Mouse (Mus musculus): Measurements from ENCODE around the gene Ntng1. TPM values are rescaled to one million over a fixed set of nuclear protein-coding genes. Genes with fewer than 3 reads are reported as not detected.

Gene Ntng1
- polyA plus RNA-seq, 1 experiment: 1.6 TPM

GRCm38 (mm10) chr3:109975106-109975505 is 168.7 kb downstream of the Ntng1 start:
- Histone ChIP-seq H3K27me3 (ENCODE audit: control insufficient read depth, insufficient read depth, low read length, poor library complexity, severe bottlenecking) (no peaks in the 10 kb centered on the region), H3K36me3 (ENCODE audit: control insufficient read depth, insufficient read depth, low read length, poor library complexity, severe bottlenecking) (no peaks in the 10 kb centered on the region), H3K4me3 (ENCODE audit: low read depth, low read length) (no peak overlapping the region), H3K27ac (ENCODE audit: insufficient read depth, low read length) (no peak overlapping the region), H3K9me3 (replicated peaks; ENCODE audit: control insufficient read depth, insufficient read depth, low read length, poor library complexity, severe bottlenecking) (no peaks in the 10 kb centered on the region), H3K9ac (ENCODE audit: low read depth, poor library complexity, severe bottlenecking) (no peak overlapping the region), H3K4me1 (ENCODE audit: control insufficient read depth, insufficient read depth, low read length) (no peaks in the 10 kb centered on the region)
- TF ChIP-seq POLR2A (IDR thresholded peaks at IDR 0.05; ENCODE audit: insufficient read depth, low read length) (no peak), EP300 (IDR thresholded peaks at IDR 0.05; ENCODE audit: insufficient read depth, low read depth, low read length) (no peak), CTCF (IDR thresholded peaks at IDR 0.05; ENCODE audit: low read depth, low read length) (no peak)

- Histone ChIP-seq H3K4me1 (ENCODE audit: control insufficient read depth, insufficient read depth, low read length) (no peaks in the 10 kb centered on the region), H3K4me3 (ENCODE audit: low read depth, low read length) (no peak overlapping the region), H3K9ac (ENCODE audit: low read depth, poor library complexity, severe bottlenecking) (no peak overlapping the region), H3K9me3 (replicated peaks; ENCODE audit: control insufficient read depth, insufficient read depth, low read length, poor library complexity, severe bottlenecking) (no peaks in the 10 kb centered on the region), H3K36me3 (ENCODE audit: control insufficient read depth, insufficient read depth, low read length, poor library complexity, severe bottlenecking) (no peaks in the 10 kb centered on the region), H3K27me3 (ENCODE audit: control insufficient read depth, insufficient read depth, low read length, poor library complexity, severe bottlenecking) (no peaks in the 10 kb centered on the region), H3K27ac (ENCODE audit: insufficient read depth, low read length) (no peak overlapping the region)
- TF ChIP-seq CTCF (IDR thresholded peaks at IDR 0.05; ENCODE audit: low read depth, low read length) (no peak), EP300 (IDR thresholded peaks at IDR 0.05; ENCODE audit: insufficient read depth, low read depth, low read length) (no peak), POLR2A (IDR thresholded peaks at IDR 0.05; ENCODE audit: insufficient read depth, low read length) (no peak)
Observed at GRCm38 (mm10) chr3:109971465-109971864, 172.3 kb downstream of the Ntng1 start.

GRCm38 (mm10) chr3:109970181-109970580 is 173.6 kb downstream of the Ntng1 start:
- Histone ChIP-seq H3K9ac (ENCODE audit: low read depth, poor library complexity, severe bottlenecking) (no peak overlapping the region), H3K9me3 (replicated peaks; ENCODE audit: control insufficient read depth, insufficient read depth, low read length, poor library complexity, severe bottlenecking) (no peaks in the 10 kb centered on the region), H3K4me1 (ENCODE audit: control insufficient read depth, insufficient read depth, low read length) (no peaks in the 10 kb centered on the region), H3K27me3 (ENCODE audit: control insufficient read depth, insufficient read depth, low read length, poor library complexity, severe bottlenecking) (no peaks in the 10 kb centered on the region), H3K36me3 (ENCODE audit: control insufficient read depth, insufficient read depth, low read length, poor library complexity, severe bottlenecking) (no peaks in the 10 kb centered on the region), H3K27ac (ENCODE audit: insufficient read depth, low read length) (no peak overlapping the region), H3K4me3 (ENCODE audit: low read depth, low read length) (no peak overlapping the region)
- TF ChIP-seq EP300 (IDR thresholded peaks at IDR 0.05; ENCODE audit: insufficient read depth, low read depth, low read length) (no peak), CTCF (IDR thresholded peaks at IDR 0.05; ENCODE audit: low read depth, low read length) (no peak), POLR2A (IDR thresholded peaks at IDR 0.05; ENCODE audit: insufficient read depth, low read length) (no peak)

GRCm38 (mm10) chr3:109962631-109963030 is 181.2 kb downstream of the Ntng1 start:
- Histone ChIP-seq H3K27me3 (ENCODE audit: control insufficient read depth, insufficient read depth, low read length, poor library complexity, severe bottlenecking) (no peaks in the 10 kb centered on the region), H3K36me3 (ENCODE audit: control insufficient read depth, insufficient read depth, low read length, poor library complexity, severe bottlenecking) (no peaks in the 10 kb centered on the region), H3K4me3 (ENCODE audit: low read depth, low read length) (no peak overlapping the region), H3K9me3 (replicated peaks; ENCODE audit: control insufficient read depth, insufficient read depth, low read length, poor library complexity, severe bottlenecking) (no peaks in the 10 kb centered on the region), H3K4me1 (ENCODE audit: control insufficient read depth, insufficient read depth, low read length) (no peaks in the 10 kb centered on the region), H3K9ac (ENCODE audit: low read depth, poor library complexity, severe bottlenecking) (no peak overlapping the region), H3K27ac (ENCODE audit: insufficient read depth, low read length) (no peak overlapping the region)
- TF ChIP-seq CTCF (IDR thresholded peaks at IDR 0.05; ENCODE audit: low read depth, low read length) (no peak), EP300 (IDR thresholded peaks at IDR 0.05; ENCODE audit: insufficient read depth, low read depth, low read length) (no peak), POLR2A (IDR thresholded peaks at IDR 0.05; ENCODE audit: insufficient read depth, low read length) (no peak)

- H3K9ac ChIP-seq (ENCODE audit: low read depth, poor library complexity, severe bottlenecking): no peak overlapping the region
- no peak overlapping the region for H3K27ac ChIP-seq (ENCODE audit: insufficient read depth, low read length)
- H3K9me3 ChIP-seq (replicated peaks; ENCODE audit: control insufficient read depth, insufficient read depth, low read length, poor library complexity, severe bottlenecking): no peaks in the 10 kb centered on the region
- H3K4me1 ChIP-seq (ENCODE audit: control insufficient read depth, insufficient read depth, low read length): no peaks in the 10 kb centered on the region
- no peak overlapping the region for H3K4me3 ChIP-seq (ENCODE audit: low read depth, low read length)
- no peaks in the 10 kb centered on the region for H3K27me3 ChIP-seq (ENCODE audit: control insufficient read depth, insufficient read depth, low read length, poor library complexity, severe bottlenecking)
- TF ChIP-seq EP300 (IDR thresholded peaks at IDR 0.05; ENCODE audit: insufficient read depth, low read depth, low read length) (no peak), CTCF (IDR thresholded peaks at IDR 0.05; ENCODE audit: low read depth, low read length) (no peak), POLR2A (IDR thresholded peaks at IDR 0.05; ENCODE audit: insufficient read depth, low read length) (no peak)
- H3K36me3 ChIP-seq (ENCODE audit: control insufficient read depth, insufficient read depth, low read length, poor library complexity, severe bottlenecking): no peaks in the 10 kb centered on the region
Observed at GRCm38 (mm10) chr3:109942960-109943359, 200.9 kb downstream of the Ntng1 start.

- Histone ChIP-seq H3K36me3 (ENCODE audit: control insufficient read depth, insufficient read depth, low read length, poor library complexity, severe bottlenecking) (no peaks in the 10 kb centered on the region), H3K4me1 (ENCODE audit: control insufficient read depth, insufficient read depth, low read length) (no peaks in the 10 kb centered on the region), H3K9ac (ENCODE audit: low read depth, poor library complexity, severe bottlenecking) (no peak overlapping the region), H3K27me3 (ENCODE audit: control insufficient read depth, insufficient read depth, low read length, poor library complexity, severe bottlenecking) (no peaks in the 10 kb centered on the region), H3K9me3 (replicated peaks; ENCODE audit: control insufficient read depth, insufficient read depth, low read length, poor library complexity, severe bottlenecking) (no peaks in the 10 kb centered on the region), H3K27ac (ENCODE audit: insufficient read depth, low read length) (no peak overlapping the region), H3K4me3 (ENCODE audit: low read depth, low read length) (no peak overlapping the region)
- TF ChIP-seq POLR2A (IDR thresholded peaks at IDR 0.05; ENCODE audit: insufficient read depth, low read length) (no peak), CTCF (IDR thresholded peaks at IDR 0.05; ENCODE audit: low read depth, low read length) (no peak), EP300 (IDR thresholded peaks at IDR 0.05; ENCODE audit: insufficient read depth, low read depth, low read length) (no peak)
Observed at GRCm38 (mm10) chr3:109937634-109938033, 206.2 kb downstream of the Ntng1 start.
